Mouse (Mus musculus) cortical plate, adult 2 months (tissue): ENCODE results near the gene Marveld3.

Experiments
- CTCF ChIP-seq: fragments of 200-500 bp; IDR thresholded peaks from 2 replicates; pipeline ENCODE4 v1.5.1; 2011; ENCODE audit warnings: mild to moderate bottlenecking, control low read depth, low read length; ENCODE audit not compliant: insufficient read depth; ENCODE audit errors: extremely low read depth
- POLR2A ChIP-seq: fragments of 200-500 bp; IDR thresholded peaks from 2 replicates; pipeline ENCODE4 v1.6.1; 2011; ENCODE audit warnings: mild to moderate bottlenecking, low read length, control low read depth; ENCODE audit not compliant: insufficient read depth; ENCODE audit errors: extremely low read depth

DNA sequence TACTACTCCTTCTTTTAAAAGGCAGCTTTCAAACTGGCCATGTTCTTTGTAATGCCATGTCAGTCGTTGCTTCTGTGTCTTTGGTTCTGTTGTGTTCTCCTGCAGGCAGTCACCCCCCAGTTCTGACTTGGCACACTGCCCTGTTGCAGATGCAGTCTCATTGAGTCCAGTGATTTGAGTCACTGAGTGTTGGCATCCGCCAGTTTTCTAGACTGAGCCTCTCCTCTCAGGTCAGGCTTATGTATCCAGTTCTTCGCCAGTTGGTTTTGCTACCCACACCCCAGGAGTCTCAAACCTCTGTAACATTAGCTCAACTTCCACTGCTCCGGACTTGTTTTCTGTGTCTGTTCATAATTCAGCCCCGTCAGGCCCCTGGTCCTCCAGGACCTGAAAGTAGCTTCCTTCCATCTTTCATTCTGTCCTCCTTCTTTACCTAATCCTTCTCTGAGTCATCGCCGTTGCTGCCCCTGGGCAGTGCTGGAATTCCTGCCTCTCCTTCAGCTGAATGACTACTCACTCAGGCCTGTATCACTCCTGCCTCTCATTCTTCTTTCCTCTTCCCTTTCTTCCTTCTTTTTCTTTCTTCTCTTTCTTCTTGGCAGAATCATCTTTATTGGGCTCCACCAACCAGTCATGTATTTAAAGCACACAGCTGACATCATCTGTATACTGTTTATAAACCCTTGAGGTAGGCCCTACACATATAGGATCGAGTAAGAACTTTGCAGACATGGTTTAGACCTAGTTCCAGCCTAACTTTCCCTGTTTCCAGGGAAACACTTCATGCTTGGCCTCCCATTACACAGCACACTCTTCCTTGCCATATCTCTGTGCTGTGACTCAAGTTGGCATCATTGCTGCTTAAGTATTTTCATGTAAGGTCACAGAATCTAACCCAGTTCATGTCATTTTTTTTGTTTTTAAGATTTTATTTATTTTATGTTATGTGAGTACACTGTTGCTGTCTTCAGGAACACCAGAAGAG lies 41.3 kb downstream of the Marveld3 start:
- TF ChIP-seq CTCF (no peak), POLR2A (no peak)
